Mouse (Mus musculus): Measurements from ENCODE around the gene Ncs1. TPM values are rescaled to one million over a fixed set of nuclear protein-coding genes. Genes with fewer than 3 reads are reported as not detected.

The Ncs1 gene
- total RNA-seq, 4 experiments from 2014 or later = 243 to 310 (median 283) TPM

GRCm38 (mm10) chr2:31244216-31244615, 1.4 kb upstream of the Ncs1 start:
- no peak for DNase-seq (ENCODE audit: low spot score in 2 of 2)

- DNase-seq (ENCODE audit: low spot score in 2 of 2) = no peak
Measured at GRCm38 (mm10) chr2:31245051-31245450, 572 bp upstream of the Ncs1 start.

- peak in 1 of 2 experiments; percentile 61 for DNase-seq (ENCODE audit: low spot score in 2 of 2)
Measured at GRCm38 (mm10) chr2:31246251-31246971, 788 bp downstream of the Ncs1 start.

GRCm38 (mm10) chr2:31248856-31249255, 3.2 kb downstream of the Ncs1 start:
- DNase-seq (ENCODE audit: low spot score in 2 of 2) = no peak

GRCm38 (mm10) chr2:31252167-31252566, 6.5 kb downstream of the Ncs1 start:
- DNase-seq (ENCODE audit: low spot score in 2 of 2) = no peak

GRCm38 (mm10) chr2:31253463-31253862, 7.8 kb downstream of the Ncs1 start:
- no peak for DNase-seq (ENCODE audit: low spot score in 2 of 2)

GRCm38 (mm10) chr2:31254806-31255205, 9.2 kb downstream of the Ncs1 start:
- DNase-seq (ENCODE audit: low spot score in 2 of 2) = no peak

- peak; percentile 69 to 73 for DNase-seq (ENCODE audit: low spot score in 2 of 2)
Measured at GRCm38 (mm10) chr2:31255952-31256938, 10.6 kb downstream of the Ncs1 start.

- DNase-seq (ENCODE audit: low spot score in 2 of 2) = peak; percentile 68 to 77
Measured at GRCm38 (mm10) chr2:31257096-31257495, 11.5 kb downstream of the Ncs1 start.

- DNase-seq (ENCODE audit: low spot score in 2 of 2) = peak; percentile 78 to 82
Measured at GRCm38 (mm10) chr2:31258609-31259366, 13.2 kb downstream of the Ncs1 start.

- no peak for DNase-seq (ENCODE audit: low spot score in 2 of 2)
Measured at GRCm38 (mm10) chr2:31259367-31259920, 13.8 kb downstream of the Ncs1 start.

GRCm38 (mm10) chr2:31260549-31260948, 14.9 kb downstream of the Ncs1 start:
- no peak for DNase-seq (ENCODE audit: low spot score in 2 of 2)

- DNase-seq (ENCODE audit: low spot score in 2 of 2) = peak in 1 of 2 experiments; percentile 62
Measured at GRCm38 (mm10) chr2:31263039-31263461, 17.4 kb downstream of the Ncs1 start.

GRCm38 (mm10) chr2:31263746-31264378, 18.2 kb downstream of the Ncs1 start:
- DNase-seq (ENCODE audit: low spot score in 2 of 2) = peak; percentile 77 to 86

GRCm38 (mm10) chr2:31267447-31267846, 21.8 kb downstream of the Ncs1 start:
- no peak for DNase-seq (ENCODE audit: low spot score in 2 of 2)

- no peak for DNase-seq (ENCODE audit: low spot score in 2 of 2)
Measured at GRCm38 (mm10) chr2:31268631-31269030, 23.0 kb downstream of the Ncs1 start.

- DNase-seq (ENCODE audit: low spot score in 2 of 2) = no peak
Measured at GRCm38 (mm10) chr2:31269188-31269587, 23.6 kb downstream of the Ncs1 start.

GRCm38 (mm10) chr2:31269847-31270246, 24.2 kb downstream of the Ncs1 start:
- DNase-seq (ENCODE audit: low spot score in 2 of 2) = no peak

- no peak for DNase-seq (ENCODE audit: low spot score in 2 of 2)
Measured at GRCm38 (mm10) chr2:31270470-31270869, 24.8 kb downstream of the Ncs1 start.

GRCm38 (mm10) chr2:31271071-31271470, 25.4 kb downstream of the Ncs1 start:
- no peak for DNase-seq (ENCODE audit: low spot score in 2 of 2)

- DNase-seq (ENCODE audit: low spot score in 2 of 2) = no peak
Measured at GRCm38 (mm10) chr2:31274993-31275392, 29.4 kb downstream of the Ncs1 start.

Data from layer of hippocampus, adult 8-10 months (tissue).